Mouse (Mus musculus) lung, embryonic 16.5 days (tissue): ENCODE measurements around the gene Rptor. TPM values are rescaled to one million over a fixed set of nuclear protein-coding genes. Genes with fewer than 3 reads are reported as not detected.

Experiments used
- ATAC-seq: fragments of 200-750 bp; cut with Nextera tagmentation; 2 replicates; pipeline ENCODE4 v1.8.0; 2017; ENCODE audit warnings: low read depth, mild to moderate bottlenecking, moderate library complexity
- H3K27ac ChIP-seq: fragments of 300-500 bp; sonication (generic); 2 replicates; pipeline ENCODE4 v1.5.1; 2014; ENCODE audit warnings: mild to moderate bottlenecking, control low read depth, low read length
- H3K27me3 ChIP-seq: fragments of 300-500 bp; sonication (generic); 2 replicates; pipeline ENCODE4 v1.6.1; 2014; ENCODE audit warnings: low read depth, low read length, mixed read lengths; ENCODE audit not compliant: control insufficient read depth, insufficient read depth
- H3K36me3 ChIP-seq: fragments of 300-500 bp; sonication (generic); 2 replicates; pipeline ENCODE4 v1.6.1; 2014; ENCODE audit warnings: low read length; ENCODE audit not compliant: control insufficient read depth, insufficient read depth
- H3K4me1 ChIP-seq: fragments of 300-500 bp; sonication (generic); replicated peaks from 2 replicates; pipeline ENCODE4 v1.6.1; 2014; ENCODE audit warnings: low read length, mixed read lengths; ENCODE audit not compliant: control insufficient read depth, insufficient read depth
- H3K4me2 ChIP-seq: fragments of 300-500 bp; sonication (generic); 2 replicates; pipeline ENCODE4 v1.6.1; 2014; ENCODE audit warnings: low read depth, low read length, control low read depth
- H3K4me3 ChIP-seq: fragments of 300-500 bp; sonication (generic); 2 replicates; pipeline ENCODE4 v1.5.1; 2014; ENCODE audit warnings: mild to moderate bottlenecking, low read length, control low read depth
- H3K9ac ChIP-seq: fragments of 300-500 bp; sonication (generic); 2 replicates; pipeline ENCODE4 v1.6.1; 2014; ENCODE audit warnings: low read length, control low read depth
- H3K9me3 ChIP-seq: fragments of 300-500 bp; sonication (generic); 2 replicates; pipeline ENCODE4 v1.6.1; 2016; ENCODE audit warnings: low read length; ENCODE audit not compliant: control insufficient read depth
- WGBS: fragments of 180-500 bp; shearing (Covaris S2); extraction: QIAGEN DNeasy Blood & Tissue Kit; methylation state at CpG from one replicate; pipeline ENCODE4 v1.1.7; 2014; 5-methylcytosine and 5-hydroxymethylcytosine counted together
- polyA plus RNA-seq: library from polyadenylated mRNA; unstranded; fragments of >200 nt; fragmentation: Nextera tagmentation; extraction: Ambion mirVana; gene quantifications from 2 replicates; pipeline ENCODE4 v1.2.1, GENCODE M21; 2015

The Rptor gene
- polyA plus RNA-seq, 1 experiment from 2014 or later: 7.1 TPM

DNA sequence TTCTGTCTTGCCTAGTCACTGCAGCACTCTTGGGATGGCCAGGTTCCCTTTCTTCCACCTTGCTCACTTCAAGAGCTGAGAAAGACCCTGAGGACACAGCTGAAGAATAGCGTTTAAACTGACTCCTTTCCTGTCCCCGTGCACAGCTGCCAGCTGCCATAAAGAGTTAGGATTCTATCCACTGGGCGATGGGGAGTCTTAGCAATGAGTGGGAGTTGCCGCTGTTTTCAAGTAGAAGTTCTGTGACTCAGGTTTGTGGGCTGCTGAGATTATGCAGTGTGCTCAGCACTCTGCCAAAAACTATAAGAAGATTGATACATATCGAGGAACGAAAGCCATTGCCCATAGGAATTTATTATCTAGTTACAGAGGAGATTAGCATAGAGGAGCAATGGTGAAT is 192.0 kb downstream of the Rptor start:
- ATAC-seq: no peak
- H3K27ac ChIP-seq: no peak overlapping the region
- no peak overlapping the region for H3K4me3 ChIP-seq
- H3K4me1 ChIP-seq: no peaks in the 10 kb centered on the region; the same call in 1 of the 2 replicates
- no peak overlapping the region for H3K9ac ChIP-seq
- no peaks in the 10 kb centered on the region for H3K36me3 ChIP-seq
- WGBS: 76% methylated on average over 6 of the region's 6 CpGs
- H3K4me2 ChIP-seq: no peak overlapping the region
- no peaks in the 10 kb centered on the region for H3K27me3 ChIP-seq
- no peaks in the 10 kb centered on the region for H3K9me3 ChIP-seq

DNA sequence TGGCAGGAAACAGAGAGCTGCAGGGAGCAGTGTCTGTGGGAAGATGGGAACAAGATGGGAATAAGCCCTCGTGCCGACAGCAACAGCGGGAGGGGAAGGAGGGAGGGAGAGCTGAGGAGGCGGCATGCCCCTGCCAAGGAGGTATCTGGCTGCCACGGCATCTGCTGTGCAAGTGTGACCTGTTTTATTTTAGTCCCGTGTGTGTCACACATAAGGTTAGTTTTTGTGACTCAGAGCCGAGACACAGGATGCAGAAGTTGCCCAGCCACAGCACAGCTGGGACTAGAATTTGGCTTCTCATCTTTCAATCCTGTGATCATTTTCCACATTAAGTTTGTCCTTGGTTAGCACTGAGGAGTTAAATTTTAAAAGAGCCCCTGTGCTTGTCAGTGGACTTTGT is 193.7 kb downstream of the Rptor start:
- no peaks in the 10 kb centered on the region for H3K9me3 ChIP-seq
- no peak overlapping the region for H3K27ac ChIP-seq
- no peak overlapping the region for H3K4me2 ChIP-seq
- H3K27me3 ChIP-seq: no peaks in the 10 kb centered on the region
- H3K9ac ChIP-seq: no peak overlapping the region
- H3K4me3 ChIP-seq: no peak overlapping the region
- WGBS: 55% methylated on average over 7 of the region's 7 CpGs
- H3K36me3 ChIP-seq: no peaks in the 10 kb centered on the region
- ATAC-seq: no peak
- no peaks in the 10 kb centered on the region; the same call in none of the 2 replicates for H3K4me1 ChIP-seq

DNA sequence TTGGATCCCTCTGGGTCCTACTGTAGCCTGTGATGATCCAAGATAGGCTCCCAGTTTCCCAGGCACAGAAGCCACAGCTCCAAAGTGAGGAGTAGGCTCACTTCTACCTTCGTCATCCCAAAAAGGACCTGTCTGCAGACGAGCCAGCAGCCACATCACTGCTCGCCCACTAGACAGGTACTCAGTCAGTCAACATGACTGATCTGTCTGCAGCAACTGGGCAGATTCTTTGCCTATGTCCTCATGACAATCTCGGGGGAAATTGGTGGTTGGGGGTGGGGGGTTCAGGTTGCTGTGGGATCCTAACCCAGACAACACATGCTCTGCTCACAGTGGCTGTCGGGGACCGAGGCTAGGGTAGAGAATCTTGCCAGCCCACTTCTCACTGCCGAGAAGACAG is 194.1 kb downstream of the Rptor start:
- Histone ChIP-seq H3K9me3 (no peaks in the 10 kb centered on the region), H3K27me3 (no peaks in the 10 kb centered on the region), H3K36me3 (no peaks in the 10 kb centered on the region), H3K9ac (no peak overlapping the region), H3K27ac (no peak overlapping the region), H3K4me1 (no peaks in the 10 kb centered on the region; the same call in none of the 2 replicates), H3K4me3 (no peak overlapping the region), H3K4me2 (no peak overlapping the region)
- no peak for ATAC-seq
- 71% methylated on average over 7 of the region's 7 CpGs for WGBS

DNA sequence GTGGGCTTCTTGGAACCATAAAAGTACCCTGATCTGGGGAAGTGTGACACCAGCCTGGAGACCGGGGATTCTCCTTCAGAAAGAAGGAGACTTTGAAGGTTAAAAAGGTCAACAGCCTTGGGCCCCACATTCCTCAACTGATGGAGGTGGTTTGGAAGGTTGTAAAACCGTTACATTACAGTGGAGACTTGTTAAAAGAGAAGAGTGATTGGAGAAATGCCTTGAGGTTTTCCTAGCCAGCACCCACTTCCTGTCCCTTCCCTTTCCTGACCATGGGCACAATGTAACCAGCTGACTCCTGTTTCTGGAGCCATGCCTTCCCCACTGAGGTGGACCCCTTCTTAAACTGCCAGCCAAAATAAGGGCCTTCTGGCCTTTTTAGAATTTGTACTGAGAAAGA is 196.8 kb downstream of the Rptor start:
- Histone ChIP-seq H3K36me3 (peaks cover 2% of the 10 kb centered on the region; the same call in 1 of the 2 replicates), H3K4me2 (no peak overlapping the region), H3K27me3 (no peaks in the 10 kb centered on the region), H3K4me3 (no peak overlapping the region), H3K4me1 (no peaks in the 10 kb centered on the region; the same call in none of the 2 replicates), H3K9me3 (no peaks in the 10 kb centered on the region), H3K9ac (no peak overlapping the region), H3K27ac (no peak overlapping the region)
- no peak for ATAC-seq
- 62% methylated on average over 2 of the region's 2 CpGs for WGBS

DNA sequence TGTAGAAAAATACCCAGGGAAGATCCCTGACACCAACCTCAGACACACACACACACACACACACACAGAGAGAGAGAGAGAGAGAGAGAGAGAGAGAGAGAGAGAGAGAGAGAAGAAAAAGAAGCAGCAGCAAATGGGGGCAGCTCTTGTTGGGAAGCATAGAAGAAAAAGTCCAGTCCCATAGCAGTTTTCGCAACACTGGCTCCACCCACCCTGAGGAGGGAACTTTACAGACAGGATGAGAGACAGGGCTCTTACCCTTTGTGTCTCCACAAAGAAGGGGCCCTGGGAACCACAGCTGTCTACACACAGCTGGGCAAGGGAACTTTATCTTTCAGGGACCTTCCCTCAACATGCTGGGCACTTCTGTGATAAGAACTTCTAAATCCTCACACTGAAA is 199.2 kb downstream of the Rptor start:
- Histone ChIP-seq H3K9me3 (no peaks in the 10 kb centered on the region), H3K4me3 (no peak overlapping the region), H3K27me3 (no peaks in the 10 kb centered on the region), H3K27ac (peak overlapping the region; percentile 39), H3K9ac (no peak overlapping the region), H3K4me1 (peaks cover 7% of the 10 kb centered on the region), H3K36me3 (peaks cover 2% of the 10 kb centered on the region; the same call in 1 of the 2 replicates), H3K4me2 (no peak overlapping the region)
- ATAC-seq: 0 out of 2 replicates have a peak, but pooled peaks have one; percentile 32
- WGBS: 31% methylated on average over 1 of the region's 1 CpGs

DNA sequence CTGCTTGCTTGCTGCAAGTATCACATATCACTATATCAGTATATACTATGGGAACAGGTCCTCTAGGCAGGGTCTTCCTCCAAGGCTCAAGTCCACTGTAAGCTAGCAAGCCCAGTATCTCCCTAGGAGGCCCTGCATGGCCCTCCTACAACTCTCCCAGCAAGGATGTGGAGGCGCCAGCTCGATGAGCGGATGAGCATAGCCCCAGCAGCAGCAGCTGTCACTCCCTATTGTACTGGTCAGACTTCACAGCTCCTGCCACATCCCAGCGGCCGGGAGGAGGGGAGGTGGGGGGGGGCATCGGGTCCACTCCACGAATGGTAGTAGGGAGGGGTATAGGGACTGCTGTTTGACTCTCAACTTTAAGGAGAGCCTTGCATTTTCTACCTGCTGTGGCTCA is 200.2 kb downstream of the Rptor start:
- 74% methylated on average over 7 of the region's 7 CpGs for WGBS

DNA sequence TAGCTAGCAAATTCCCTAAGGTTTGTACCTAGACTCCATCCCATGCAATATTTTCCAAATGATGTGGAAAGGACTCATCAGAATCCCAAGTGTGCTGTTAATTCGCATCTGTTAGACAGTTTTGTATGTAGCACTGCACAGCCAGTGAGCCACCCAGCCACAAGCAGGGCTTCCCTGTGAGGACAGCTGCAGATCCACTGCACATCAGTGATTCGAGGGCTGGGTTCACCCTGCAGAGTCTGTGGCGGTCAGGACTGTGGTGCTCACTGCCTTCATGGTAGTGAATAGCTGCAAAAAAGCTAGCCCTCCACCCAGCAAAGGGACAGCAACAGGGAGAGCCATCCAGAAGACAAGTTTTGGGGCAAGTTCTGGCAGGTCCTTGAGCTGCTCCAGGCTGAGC is 201.7 kb downstream of the Rptor start:
- Histone ChIP-seq H3K4me3 (no peak overlapping the region), H3K9ac (no peak overlapping the region), H3K4me2 (no peak overlapping the region), H3K27me3 (no peaks in the 10 kb centered on the region), H3K9me3 (no peaks in the 10 kb centered on the region), H3K36me3 (peaks cover 2% of the 10 kb centered on the region; the same call in 1 of the 2 replicates), H3K4me1 (peaks cover 10% of the 10 kb centered on the region), H3K27ac (no peak overlapping the region)
- no peak for ATAC-seq
- WGBS: 86% methylated on average over 3 of the region's 3 CpGs

More for the DNA sequence above, 200.2 kb downstream of the Rptor start:
- peaks cover 10% of the 10 kb centered on the region for H3K4me1 ChIP-seq
- H3K27me3 ChIP-seq: no peaks in the 10 kb centered on the region
- ATAC-seq: no peak
- H3K4me2 ChIP-seq: no peak overlapping the region
- H3K9me3 ChIP-seq: no peaks in the 10 kb centered on the region
- no peak overlapping the region for H3K9ac ChIP-seq
- H3K4me3 ChIP-seq: no peak overlapping the region
- no peak overlapping the region for H3K27ac ChIP-seq
- H3K36me3 ChIP-seq: peaks cover 2% of the 10 kb centered on the region; the same call in 1 of the 2 replicates

DNA sequence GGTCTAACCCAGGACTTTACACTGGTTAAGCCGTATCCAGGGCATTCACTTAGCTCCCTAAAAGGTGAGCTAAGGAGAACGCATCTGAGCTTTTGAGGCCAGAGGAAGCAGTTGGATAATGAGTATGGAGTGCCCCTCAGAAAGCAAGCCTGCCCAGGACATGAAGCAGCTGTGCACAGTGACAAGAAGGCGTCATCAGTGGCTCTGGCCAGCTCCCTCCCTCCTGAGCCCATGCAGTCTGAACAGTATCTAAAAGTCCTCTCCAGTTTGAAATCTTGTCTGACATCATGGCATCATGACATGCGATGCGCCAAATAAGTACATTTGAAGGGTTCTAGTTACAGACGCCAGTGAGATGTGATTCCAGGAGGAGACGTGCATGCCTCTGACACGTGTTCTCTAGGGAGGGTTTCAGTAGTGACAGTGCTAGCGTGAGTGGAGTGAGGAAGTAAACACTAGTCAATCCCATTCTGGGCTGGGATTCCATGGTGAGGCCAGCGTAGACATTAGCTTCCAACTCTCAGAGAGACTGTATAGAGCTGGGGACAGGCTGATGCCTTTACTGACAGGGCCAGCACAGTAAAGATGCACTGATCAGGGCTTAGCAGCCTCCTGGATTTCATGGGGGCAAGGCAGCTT is 202.5 kb downstream of the Rptor start:
- 68% methylated on average over 10 of the region's 10 CpGs for WGBS
- no peak overlapping the region for H3K4me2 ChIP-seq
- H3K27ac ChIP-seq: peak overlapping the region; percentile 41; the same call in 1 of the 2 replicates
- peaks cover 2% of the 10 kb centered on the region; the same call in 1 of the 2 replicates for H3K36me3 ChIP-seq
- H3K4me3 ChIP-seq: no peak overlapping the region
- H3K9ac ChIP-seq: no peak overlapping the region
- peaks cover 10% of the 10 kb centered on the region for H3K4me1 ChIP-seq
- no peaks in the 10 kb centered on the region for H3K27me3 ChIP-seq
- peak; percentile 80 for ATAC-seq
- no peaks in the 10 kb centered on the region for H3K9me3 ChIP-seq

DNA sequence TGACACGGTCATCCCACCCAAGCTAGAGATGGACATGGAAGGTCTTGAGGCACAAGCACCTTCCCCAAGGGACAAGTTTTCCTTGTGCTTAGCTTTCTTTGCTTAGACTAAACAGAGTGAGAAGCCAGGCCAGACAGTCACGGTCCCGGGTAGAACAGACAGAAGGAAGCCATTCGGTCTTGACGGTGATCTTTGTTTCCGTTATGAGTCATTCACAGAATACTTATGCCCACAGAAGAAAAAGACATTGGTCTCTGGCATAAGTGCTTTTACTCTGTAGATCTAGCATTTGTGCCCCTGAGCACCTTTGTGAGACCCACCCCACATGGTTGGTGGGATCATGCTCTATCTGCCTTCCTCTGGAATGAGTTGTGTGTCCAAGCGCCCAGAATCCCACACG is 203.8 kb downstream of the Rptor start:
- Histone ChIP-seq H3K9me3 (no peaks in the 10 kb centered on the region), H3K4me3 (no peak overlapping the region), H3K36me3 (peaks cover 2% of the 10 kb centered on the region; the same call in 1 of the 2 replicates), H3K4me2 (no peak overlapping the region), H3K4me1 (peaks cover 10% of the 10 kb centered on the region), H3K9ac (no peak overlapping the region), H3K27ac (no peak overlapping the region), H3K27me3 (no peaks in the 10 kb centered on the region)
- WGBS: 92% methylated on average over 8 of the region's 8 CpGs
- no peak for ATAC-seq
